Mouse (Mus musculus): ENCODE measurements around the gene Dnajc30. TPM values are rescaled to one million over a fixed set of nuclear protein-coding genes. Genes with fewer than 3 reads are reported as not detected.

Gene Dnajc30
- 29.3 and 30.8 TPM in 2 replicates for polyA plus RNA-seq (2014; fragmentation: Nextera tagmentation; extraction: Ambion mirVana)

GRCm38 (mm10) chr5:135063629-135064381, at the start of gene Dnajc30:
TSS of gene Dnajc30 (plus strand) at chr5:135064202.
- peak within 1 kb of the TSS; percentile 16; the same call in 1 of the 2 replicates for H3K27ac ChIP-seq (replicated peaks; ENCODE audit: low read depth, low read length)
- ATAC-seq (replicated peaks; ENCODE audit: insufficient number of reproducible peaks, low FRiP score, low TSS enrichment, low read depth) (peak; percentile 90), DNase-seq (ENCODE audit: low spot score) (peak; percentile 99)
- H3K36me3 ChIP-seq (replicated peaks; ENCODE audit: control insufficient read depth, insufficient read depth, low read depth, low read length), result peaks cover 5% of the 10 kb centered on the region
- no peaks in the 10 kb centered on the region for H3K4me1 ChIP-seq (ENCODE audit: control insufficient read depth, insufficient read depth, low read length)
- H3K9me3 ChIP-seq (replicated peaks; ENCODE audit: control insufficient read depth, low read length), result no peaks in the 10 kb centered on the region
- H3K27me3 ChIP-seq (ENCODE audit: control insufficient read depth, insufficient read depth, low read length), result no peaks in the 10 kb centered on the region
- H3K4me3 ChIP-seq (ENCODE audit: low read depth, low read length), result peak within 1 kb of the TSS; percentile 97
- 0% methylated on average over 52 of the region's 52 CpGs for WGBS
- H3K4me2 ChIP-seq (ENCODE audit: low read depth, low read length), result peak within 1 kb of the TSS; percentile 80
- H3K9ac ChIP-seq (replicated peaks; ENCODE audit: low read length), result peak within 1 kb of the TSS; percentile 83

GRCm38 (mm10) chr5:135015497-135015896, 48.5 kb upstream of the Dnajc30 start:
- Histone ChIP-seq H3K9ac (replicated peaks; ENCODE audit: low read length) (no peak overlapping the region), H3K36me3 (replicated peaks; ENCODE audit: control insufficient read depth, insufficient read depth, low read depth, low read length) (no peaks in the 10 kb centered on the region), H3K27me3 (ENCODE audit: control insufficient read depth, insufficient read depth, low read length) (no peaks in the 10 kb centered on the region), H3K9me3 (replicated peaks; ENCODE audit: control insufficient read depth, low read length) (no peaks in the 10 kb centered on the region), H3K4me1 (ENCODE audit: control insufficient read depth, insufficient read depth, low read length) (peaks cover 4% of the 10 kb centered on the region), H3K4me3 (ENCODE audit: low read depth, low read length) (no peak overlapping the region), H3K4me2 (ENCODE audit: low read depth, low read length) (no peak overlapping the region), H3K27ac (replicated peaks; ENCODE audit: low read depth, low read length) (no peak overlapping the region)
- DNase-seq (ENCODE audit: low spot score), result peak; percentile 83
- ATAC-seq (replicated peaks; ENCODE audit: insufficient number of reproducible peaks, low FRiP score, low TSS enrichment, low read depth), result no peak
- WGBS, result 14% methylated on average over 7 of the region's 7 CpGs

- no peak for DNase-seq (ENCODE audit: low spot score)
- ATAC-seq (replicated peaks; ENCODE audit: insufficient number of reproducible peaks, low FRiP score, low TSS enrichment, low read depth), result no peak
- Histone ChIP-seq H3K4me3 (ENCODE audit: low read depth, low read length) (no peak overlapping the region), H3K27me3 (ENCODE audit: control insufficient read depth, insufficient read depth, low read length) (no peaks in the 10 kb centered on the region), H3K36me3 (replicated peaks; ENCODE audit: control insufficient read depth, insufficient read depth, low read depth, low read length) (no peaks in the 10 kb centered on the region), H3K4me1 (ENCODE audit: control insufficient read depth, insufficient read depth, low read length) (peaks cover 4% of the 10 kb centered on the region), H3K9me3 (replicated peaks; ENCODE audit: control insufficient read depth, low read length) (no peaks in the 10 kb centered on the region), H3K27ac (replicated peaks; ENCODE audit: low read depth, low read length) (no peak overlapping the region), H3K9ac (replicated peaks; ENCODE audit: low read length) (no peak overlapping the region), H3K4me2 (ENCODE audit: low read depth, low read length) (no peak overlapping the region)
- WGBS, result 55% methylated on average over 4 of the region's 4 CpGs
Observed at GRCm38 (mm10) chr5:135016224-135016759, 47.7 kb upstream of the Dnajc30 start.

GRCm38 (mm10) chr5:135021814-135022213, 42.2 kb upstream of the Dnajc30 start:
- no peaks in the 10 kb centered on the region for H3K9me3 ChIP-seq (replicated peaks; ENCODE audit: control insufficient read depth, low read length)
- no peaks in the 10 kb centered on the region for H3K36me3 ChIP-seq (replicated peaks; ENCODE audit: control insufficient read depth, insufficient read depth, low read depth, low read length)
- H3K4me2 ChIP-seq (ENCODE audit: low read depth, low read length), result no peak overlapping the region
- no peaks in the 10 kb centered on the region for H3K27me3 ChIP-seq (ENCODE audit: control insufficient read depth, insufficient read depth, low read length)
- H3K4me1 ChIP-seq (ENCODE audit: control insufficient read depth, insufficient read depth, low read length), result peaks cover 3% of the 10 kb centered on the region
- DNase-seq (ENCODE audit: low spot score), result no peak
- H3K27ac ChIP-seq (replicated peaks; ENCODE audit: low read depth, low read length), result no peak overlapping the region
- no peak overlapping the region for H3K4me3 ChIP-seq (ENCODE audit: low read depth, low read length)
- no peak for ATAC-seq (replicated peaks; ENCODE audit: insufficient number of reproducible peaks, low FRiP score, low TSS enrichment, low read depth)
- WGBS, result 79% methylated on average over 6 of the region's 6 CpGs
- H3K9ac ChIP-seq (replicated peaks; ENCODE audit: low read length), result no peak overlapping the region

GRCm38 (mm10) chr5:135023344-135024173, 40.4 kb upstream of the Dnajc30 start, which contains the start of gene Stx1a:
TSS of gene Stx1a (plus strand) at chr5:135023482.
- H3K27ac ChIP-seq (replicated peaks; ENCODE audit: low read depth, low read length), result 0 out of 2 replicates have a peak within 1 kb of the TSS, but pooled peaks have one; percentile 0
- under 1% methylated on average over 60 of the region's 61 CpGs for WGBS

GRCm38 (mm10) chr5:135024665-135025224, 39.3 kb upstream of the Dnajc30 start:
- Histone ChIP-seq H3K4me3 (ENCODE audit: low read depth, low read length) (peak overlapping the region; percentile 77), H3K9ac (replicated peaks; ENCODE audit: low read length) (no peak overlapping the region), H3K4me1 (ENCODE audit: control insufficient read depth, insufficient read depth, low read length) (peaks cover 3% of the 10 kb centered on the region), H3K9me3 (replicated peaks; ENCODE audit: control insufficient read depth, low read length) (no peaks in the 10 kb centered on the region), H3K27me3 (ENCODE audit: control insufficient read depth, insufficient read depth, low read length) (no peaks in the 10 kb centered on the region), H3K27ac (replicated peaks; ENCODE audit: low read depth, low read length) (no peak overlapping the region), H3K36me3 (replicated peaks; ENCODE audit: control insufficient read depth, insufficient read depth, low read depth, low read length) (no peaks in the 10 kb centered on the region), H3K4me2 (ENCODE audit: low read depth, low read length) (peak overlapping the region; percentile 97)
- ATAC-seq (replicated peaks; ENCODE audit: insufficient number of reproducible peaks, low FRiP score, low TSS enrichment, low read depth), result no peak
- 69% methylated on average over 11 of the region's 11 CpGs for WGBS
- peak; percentile 63 for DNase-seq (ENCODE audit: low spot score)

More at GRCm38 (mm10) chr5:135023344-135024173, 40.4 kb upstream of the Dnajc30 start, which contains the start of gene Stx1a:
- DNase-seq (ENCODE audit: low spot score) (peak; percentile 95), ATAC-seq (replicated peaks; ENCODE audit: insufficient number of reproducible peaks, low FRiP score, low TSS enrichment, low read depth) (peak; percentile 88)
- Histone ChIP-seq H3K9me3 (replicated peaks; ENCODE audit: control insufficient read depth, low read length) (no peaks in the 10 kb centered on the region), H3K4me3 (ENCODE audit: low read depth, low read length) (peak within 1 kb of the TSS; percentile 77), H3K4me2 (ENCODE audit: low read depth, low read length) (peak within 1 kb of the TSS; percentile 97), H3K36me3 (replicated peaks; ENCODE audit: control insufficient read depth, insufficient read depth, low read depth, low read length) (no peaks in the 10 kb centered on the region), H3K27me3 (ENCODE audit: control insufficient read depth, insufficient read depth, low read length) (no peaks in the 10 kb centered on the region), H3K9ac (replicated peaks; ENCODE audit: low read length) (peak within 1 kb of the TSS; percentile 73), H3K4me1 (ENCODE audit: control insufficient read depth, insufficient read depth, low read length) (peaks cover 3% of the 10 kb centered on the region)

- H3K27me3 ChIP-seq (ENCODE audit: control insufficient read depth, insufficient read depth, low read length), result no peaks in the 10 kb centered on the region
- H3K4me2 ChIP-seq (ENCODE audit: low read depth, low read length), result no peak overlapping the region; the same call in 1 of the 2 replicates
- no peaks in the 10 kb centered on the region for H3K36me3 ChIP-seq (replicated peaks; ENCODE audit: control insufficient read depth, insufficient read depth, low read depth, low read length)
- WGBS, result 13% methylated on average over 7 of the region's 7 CpGs
- no peak overlapping the region for H3K27ac ChIP-seq (replicated peaks; ENCODE audit: low read depth, low read length)
- H3K9ac ChIP-seq (replicated peaks; ENCODE audit: low read length), result peak overlapping the region; percentile 13; the same call in 1 of the 2 replicates
- no peaks in the 10 kb centered on the region for H3K9me3 ChIP-seq (replicated peaks; ENCODE audit: control insufficient read depth, low read length)
- ATAC-seq (replicated peaks; ENCODE audit: insufficient number of reproducible peaks, low FRiP score, low TSS enrichment, low read depth), result no peak
- peak; percentile 45 for DNase-seq (ENCODE audit: low spot score)
- peaks cover 3% of the 10 kb centered on the region for H3K4me1 ChIP-seq (ENCODE audit: control insufficient read depth, insufficient read depth, low read length)
- H3K4me3 ChIP-seq (ENCODE audit: low read depth, low read length), result no peak overlapping the region
Observed at GRCm38 (mm10) chr5:135025899-135026298, 38.1 kb upstream of the Dnajc30 start.

Data from embryonic facial prominence, embryonic 11.5 days (tissue).